Mouse (Mus musculus) macrophage (primary cell): ENCODE results near the gene Prps2. TPM values are rescaled to one million over a fixed set of nuclear protein-coding genes. Genes with fewer than 3 reads are reported as not detected.
"Not testable (repeated sequence)": the region's sequence is repeated elsewhere in the genome, so short reads cannot be mapped to it uniquely, and the experiment has no call there.

ENCODE experiments used
- H3K27ac ChIP-seq: fragments of 350-480 bp; formaldehyde crosslinking; 2 replicates; pipeline ENCODE4 v1.9.0; 2021
- H3K36me3 ChIP-seq: fragments of 350-480 bp; formaldehyde crosslinking; 2 replicates; pipeline ENCODE4 v1.9.0; 2021; ENCODE audit errors: inconsistent target
- H3K4me3 ChIP-seq: fragments of 350-480 bp; formaldehyde crosslinking; 2 replicates; pipeline ENCODE4 v1.9.0; 2021; ENCODE audit errors: inconsistent target
- H3K79me2 ChIP-seq: fragments of 350-480 bp; formaldehyde crosslinking; 2 replicates; pipeline ENCODE4 v1.9.0; 2021; ENCODE audit errors: inconsistent target
- WGBS: methylation state at CpG from one replicate; pipeline ENCODE4 v1.1.7; 2026; ENCODE audit warnings: inconsistent platforms; ENCODE audit not compliant: missing documents; 5-methylcytosine and 5-hydroxymethylcytosine counted together
- polyA plus RNA-seq: library from polyadenylated mRNA; stranded (reverse); fragments of 250-400 nt; gene quantifications from 3 replicates; pipeline ENCODE4 v1.2.4, GENCODE M21; 2018; ENCODE audit warnings: inconsistent platforms

The Prps2 gene
- polyA plus RNA-seq, 1 experiment from 2014 or later = 46.1 TPM

DNA sequence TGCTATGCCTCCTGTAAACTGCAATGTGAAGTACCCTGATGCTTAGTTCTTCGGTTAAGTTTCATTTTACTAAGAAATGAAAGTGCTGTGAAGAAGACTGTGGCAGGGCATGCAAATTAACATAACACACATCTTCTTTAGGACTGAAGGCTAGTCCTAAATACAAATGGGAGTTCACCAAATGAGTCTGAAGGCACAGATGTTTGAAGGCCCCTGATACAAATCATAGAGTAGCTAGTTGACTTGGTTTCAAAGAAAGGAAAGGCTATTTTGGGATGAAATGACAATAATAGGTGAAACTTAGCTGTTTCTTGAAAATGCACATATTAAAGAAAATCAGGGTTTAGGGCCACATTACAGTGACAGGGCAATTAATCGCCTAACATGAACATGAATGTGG, 42.4 kb downstream of the Prps2 start:
- WGBS = 70% methylated on average over 2 of the region's 2 CpGs
- Histone ChIP-seq H3K36me3 (no peaks in the 10 kb centered on the region), H3K79me2 (no peaks in the 10 kb centered on the region), H3K27ac (no peak overlapping the region), H3K4me3 (no peak overlapping the region)

DNA sequence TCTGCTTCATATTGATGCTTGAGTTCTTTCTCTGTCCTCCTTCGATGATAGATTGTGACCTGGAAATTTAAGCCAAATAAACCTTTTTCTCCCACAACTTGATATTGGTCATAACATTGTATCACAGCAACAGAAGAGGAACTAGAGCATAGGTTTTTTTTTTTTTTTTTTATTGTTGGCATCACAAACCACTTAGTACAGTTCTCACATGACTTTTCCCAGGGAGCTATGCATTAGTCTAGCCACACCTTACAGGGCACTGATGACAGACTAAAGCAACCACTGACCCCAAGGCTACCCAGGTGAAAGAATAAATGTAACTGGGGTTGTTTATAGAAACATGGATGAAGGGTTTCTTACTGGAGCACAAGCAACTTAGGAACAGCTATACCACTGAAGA, 44.6 kb downstream of the Prps2 start:
- Histone ChIP-seq H3K79me2 (no peaks in the 10 kb centered on the region), H3K4me3 (no peak overlapping the region), H3K27ac (no peak overlapping the region), H3K36me3 (no peaks in the 10 kb centered on the region)
- WGBS = no CpG with 5 or more reads among the region's 1 CpGs

DNA sequence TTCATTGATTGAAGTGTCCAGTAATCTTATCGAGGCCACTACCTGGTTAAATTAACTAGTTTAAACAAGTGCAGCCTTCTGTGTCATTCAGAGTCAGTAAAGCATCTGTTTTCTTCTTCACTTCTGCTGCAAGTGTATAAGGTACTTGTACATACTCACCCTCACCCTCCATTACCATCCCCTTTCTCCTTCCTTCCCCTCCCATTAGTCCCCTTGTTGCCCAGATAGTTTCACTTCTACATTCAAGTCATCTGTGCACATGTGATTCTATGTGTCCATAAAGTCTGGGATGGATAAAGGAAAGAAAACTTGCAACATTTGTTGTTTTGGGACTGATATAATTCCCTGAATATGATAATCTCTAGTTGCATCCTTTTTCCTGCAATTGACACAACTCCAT, 48.0 kb downstream of the Prps2 start:
- WGBS = 88% methylated on average over 1 of the region's 1 CpGs
- H3K36me3 ChIP-seq = no peaks in the 10 kb centered on the region
- H3K79me2 ChIP-seq = peaks cover 19% of the 10 kb centered on the region; the same call in 1 of the 2 replicates
- no peak overlapping the region for H3K4me3 ChIP-seq
- H3K27ac ChIP-seq = peak overlapping the region; percentile 96

DNA sequence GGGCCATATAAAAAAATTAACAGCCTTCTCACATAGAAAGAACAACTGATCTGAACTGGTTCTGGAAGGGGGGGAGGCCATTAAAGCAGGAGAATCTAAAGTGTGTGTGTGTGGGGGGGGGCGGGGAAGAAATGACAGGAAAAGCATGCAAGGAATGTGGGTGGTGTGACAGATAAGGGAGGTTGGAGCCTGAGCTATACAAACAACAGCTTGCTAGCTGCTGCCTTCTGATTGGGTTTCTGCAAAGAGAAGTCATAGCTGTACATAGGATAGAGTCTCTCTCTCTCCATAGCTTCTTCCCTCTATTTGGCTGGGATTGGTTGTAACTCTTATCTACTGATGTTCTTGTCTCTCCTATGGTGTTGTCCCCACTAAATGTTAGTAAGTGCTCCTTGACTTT, 49.9 kb downstream of the Prps2 start:
- WGBS = 67% methylated on average over 1 of the region's 1 CpGs
- H3K27ac ChIP-seq = peak overlapping the region; percentile 96
- H3K79me2 ChIP-seq = peaks cover 22% of the 10 kb centered on the region

DNA sequence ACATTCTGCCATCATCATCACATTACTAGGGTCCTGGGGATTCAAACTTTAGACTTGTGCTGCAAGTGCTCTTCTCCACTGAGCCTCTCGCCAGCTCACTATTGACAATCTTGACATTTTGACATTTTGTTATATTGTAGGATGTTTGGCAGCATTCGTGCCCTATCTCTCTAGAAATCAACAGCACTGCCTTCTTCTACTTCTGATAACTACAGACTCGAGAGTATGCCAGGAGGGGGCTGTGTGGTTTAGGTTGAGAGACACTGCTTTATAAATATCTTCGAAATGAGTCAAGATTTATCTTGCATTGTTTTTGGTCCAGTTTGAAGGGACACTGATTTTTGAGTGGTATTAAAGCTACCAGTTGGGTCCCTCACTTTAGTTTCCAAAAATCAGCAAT, 51.6 kb downstream of the Prps2 start:
- H3K4me3 ChIP-seq = no peak overlapping the region
- no peaks in the 10 kb centered on the region for H3K36me3 ChIP-seq
- H3K79me2 ChIP-seq = peaks cover 39% of the 10 kb centered on the region
- H3K27ac ChIP-seq = peak overlapping the region; percentile 96
- WGBS = 47% methylated on average over 3 of the region's 4 CpGs

More for the DNA sequence above, 49.9 kb downstream of the Prps2 start:
- Histone ChIP-seq H3K36me3 (no peaks in the 10 kb centered on the region), H3K4me3 (no peak overlapping the region)

DNA sequence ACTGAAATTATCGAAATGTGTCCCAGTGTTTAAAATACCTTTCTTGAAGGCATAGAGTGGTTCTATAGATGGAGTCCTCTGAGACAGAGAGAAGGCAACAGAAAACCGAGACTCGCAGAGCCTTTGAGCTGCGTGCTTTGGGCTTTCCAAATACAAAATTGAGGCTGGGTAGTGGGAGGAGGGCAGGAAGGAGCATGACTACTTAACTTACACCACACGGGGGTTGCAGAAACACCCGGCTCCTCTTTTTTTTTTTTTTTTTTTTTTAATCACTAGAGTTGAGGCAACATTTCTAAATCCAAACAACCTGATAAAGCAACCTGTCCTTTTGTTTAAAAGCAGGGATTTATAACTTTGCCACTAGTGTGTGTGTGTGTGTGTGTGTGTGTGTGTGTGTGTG, 52.1 kb downstream of the Prps2 start, which contains the start of gene Tlr7:
Tlr7 (minus strand) TSS at position 160 of the 400 bp plus-strand sequence.
- no peaks in the 10 kb centered on the region for H3K36me3 ChIP-seq
- peaks cover 45% of the 10 kb centered on the region for H3K79me2 ChIP-seq
- peak within 1 kb of the TSS; percentile 38 for H3K4me3 ChIP-seq
- WGBS = 13% methylated on average over 4 of the region's 6 CpGs
- peak within 1 kb of the TSS; percentile 96 for H3K27ac ChIP-seq

DNA sequence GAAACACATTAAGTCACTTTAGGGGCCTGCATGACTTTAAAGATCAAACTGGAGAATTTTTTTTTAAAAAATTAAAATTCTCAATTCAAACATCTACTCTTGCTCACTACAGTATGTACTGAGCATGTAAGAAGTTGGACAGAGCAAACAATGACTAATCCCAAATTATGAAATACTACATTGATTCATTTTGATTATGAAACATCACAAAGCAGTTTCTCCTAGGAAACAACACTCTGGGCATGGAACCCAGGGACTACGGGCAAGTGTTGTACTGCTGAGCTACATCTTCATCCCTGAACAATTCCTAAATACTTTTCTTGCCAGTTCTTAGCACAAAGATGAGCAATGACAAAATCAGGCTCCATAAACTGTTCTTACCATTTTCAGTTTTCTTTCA, 52.9 kb downstream of the Prps2 start:
- Histone ChIP-seq H3K4me3 (peak overlapping the region; percentile 38), H3K27ac (peak overlapping the region; percentile 96), H3K79me2 (peaks cover 52% of the 10 kb centered on the region), H3K36me3 (no peaks in the 10 kb centered on the region)
- 21% methylated on average over 1 of the region's 1 CpGs for WGBS

DNA sequence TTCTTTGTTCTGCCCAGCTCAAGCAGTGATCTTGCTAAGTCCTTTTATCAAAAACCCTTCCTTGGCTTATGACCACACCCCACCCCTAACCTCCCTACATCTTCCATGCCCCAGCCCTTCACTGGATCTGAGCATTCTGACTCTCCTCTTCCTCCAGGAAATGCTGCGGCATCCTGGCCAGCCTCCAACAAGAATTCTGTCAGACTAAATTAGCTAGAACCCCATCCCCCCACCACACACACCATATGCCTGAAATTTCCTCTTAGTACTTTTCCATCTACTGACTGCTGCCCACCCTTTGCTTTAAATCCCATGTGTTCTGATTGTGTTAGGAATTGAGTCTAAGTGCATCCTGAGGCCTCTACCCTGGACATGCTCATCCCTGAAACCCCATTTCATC, 53.5 kb downstream of the Prps2 start:
- Histone ChIP-seq H3K36me3 (no peaks in the 10 kb centered on the region), H3K79me2 (peaks cover 58% of the 10 kb centered on the region), H3K4me3 (peak overlapping the region; percentile 38), H3K27ac (peak overlapping the region; percentile 96)
- WGBS = 50% methylated on average over 1 of the region's 1 CpGs

DNA sequence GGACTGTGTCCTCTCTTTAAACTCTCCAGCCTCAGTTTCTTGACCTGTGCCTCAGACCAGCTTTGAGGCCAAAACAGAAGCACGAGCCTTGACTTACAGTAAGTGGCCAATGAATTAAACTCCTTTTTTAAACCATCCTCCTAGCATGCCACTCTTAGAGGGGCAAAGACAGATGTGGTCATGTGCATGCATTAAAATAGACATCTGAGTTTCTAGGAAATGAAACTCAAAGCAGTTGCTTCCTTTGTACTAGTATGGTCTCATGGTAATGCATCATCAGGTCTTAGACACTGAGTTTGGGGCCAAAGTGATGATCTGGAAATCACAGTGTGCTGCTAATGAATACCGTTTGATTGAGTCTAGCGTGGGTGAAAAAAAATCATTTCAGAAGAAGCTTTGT, 54.0 kb downstream of the Prps2 start:
- Histone ChIP-seq H3K36me3 (no peaks in the 10 kb centered on the region), H3K27ac (peak overlapping the region; percentile 96), H3K79me2 (peaks cover 63% of the 10 kb centered on the region), H3K4me3 (peak overlapping the region; percentile 38)
- 52% methylated on average over 3 of the region's 3 CpGs for WGBS

DNA sequence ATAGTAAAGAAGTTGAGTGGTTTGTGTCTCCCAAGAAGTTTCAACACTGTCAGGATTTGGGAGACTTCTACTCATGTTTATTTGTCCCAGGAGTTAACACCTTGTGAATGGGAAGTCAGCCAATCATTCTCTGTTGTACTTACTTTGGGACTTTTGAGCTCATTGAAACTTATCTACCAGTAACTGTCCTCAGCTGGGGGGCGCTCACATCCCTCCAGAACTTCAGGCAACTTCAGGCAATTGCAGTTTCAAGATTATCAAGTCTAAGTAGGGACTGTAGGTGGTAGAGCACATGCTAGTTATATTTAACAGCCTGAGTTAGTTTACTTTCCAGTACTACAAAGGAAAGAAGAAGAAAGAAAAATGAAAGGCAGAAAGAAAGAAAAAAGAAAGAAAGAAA, 58.8 kb downstream of the Prps2 start:
- H3K79me2 ChIP-seq = peaks cover 87% of the 10 kb centered on the region
- WGBS = 60% methylated on average over 1 of the region's 1 CpGs
- H3K36me3 ChIP-seq = no peaks in the 10 kb centered on the region
- no peak overlapping the region for H3K27ac ChIP-seq
- H3K4me3 ChIP-seq = no peak overlapping the region

DNA sequence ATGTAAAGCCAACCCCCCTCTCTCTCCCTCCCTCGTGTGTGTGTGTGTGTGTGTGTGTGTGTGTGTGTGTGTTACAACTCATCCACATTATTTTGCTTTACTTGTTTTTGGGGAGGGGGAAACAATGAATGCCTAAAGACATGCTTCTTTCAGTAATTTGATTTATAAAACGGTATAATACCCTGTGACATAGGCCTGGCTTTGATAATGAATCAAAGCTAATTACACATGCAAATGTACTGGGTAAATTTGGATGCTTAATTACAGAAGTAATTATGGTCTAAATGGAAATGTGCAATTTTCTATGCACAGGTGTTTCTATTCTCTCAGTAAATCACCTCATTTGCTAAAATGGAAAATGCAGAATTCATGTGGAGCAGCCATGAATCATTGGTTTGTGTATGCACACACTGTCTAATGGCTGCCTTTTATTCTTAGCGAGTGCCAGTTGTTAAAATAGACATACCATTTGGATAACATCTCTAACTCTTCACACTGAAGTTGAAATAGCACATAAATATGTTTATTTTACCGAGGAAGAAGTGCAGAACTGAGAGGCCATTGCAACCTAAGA, 61.2 kb downstream of the Prps2 start:
- Histone ChIP-seq H3K4me3 (no peak overlapping the region), H3K79me2 (peaks cover 92% of the 10 kb centered on the region), H3K27ac (peak overlapping the region; percentile 85), H3K36me3 (no peaks in the 10 kb centered on the region)
- WGBS = 88% methylated on average over 3 of the region's 4 CpGs

DNA sequence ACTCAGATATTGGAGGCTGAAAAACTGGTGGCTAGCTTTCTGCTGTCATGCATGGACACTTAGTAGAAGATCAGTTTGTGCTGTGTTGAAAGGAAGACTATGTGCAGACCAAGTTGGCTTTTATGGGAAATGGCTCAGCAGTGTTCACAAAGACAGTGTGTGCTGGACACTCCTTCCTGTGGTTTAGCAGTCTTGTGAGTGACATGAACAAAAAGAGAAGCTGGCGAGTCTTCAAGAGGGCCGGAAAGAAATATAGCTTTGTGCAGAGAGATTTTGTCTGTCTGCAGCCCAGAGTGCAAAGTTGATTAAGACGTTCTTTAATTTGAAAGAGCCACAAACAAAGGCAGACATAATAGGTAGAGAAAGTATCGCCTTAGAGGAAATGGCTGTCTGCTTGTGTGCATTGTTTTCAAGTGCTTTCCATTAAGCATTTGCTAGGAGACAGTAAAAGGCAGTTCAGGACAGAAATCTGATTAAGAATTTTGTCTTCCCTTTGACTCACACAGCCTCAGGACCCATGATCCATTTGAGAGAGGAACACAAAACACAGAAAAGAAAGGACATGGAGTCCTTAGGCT, 63.6 kb downstream of the Prps2 start:
- Histone ChIP-seq H3K36me3 (no peaks in the 10 kb centered on the region), H3K79me2 (peaks cover 90% of the 10 kb centered on the region), H3K4me3 (no peak overlapping the region), H3K27ac (peak overlapping the region; percentile 85)
- 31% methylated on average over 4 of the region's 4 CpGs for WGBS

DNA sequence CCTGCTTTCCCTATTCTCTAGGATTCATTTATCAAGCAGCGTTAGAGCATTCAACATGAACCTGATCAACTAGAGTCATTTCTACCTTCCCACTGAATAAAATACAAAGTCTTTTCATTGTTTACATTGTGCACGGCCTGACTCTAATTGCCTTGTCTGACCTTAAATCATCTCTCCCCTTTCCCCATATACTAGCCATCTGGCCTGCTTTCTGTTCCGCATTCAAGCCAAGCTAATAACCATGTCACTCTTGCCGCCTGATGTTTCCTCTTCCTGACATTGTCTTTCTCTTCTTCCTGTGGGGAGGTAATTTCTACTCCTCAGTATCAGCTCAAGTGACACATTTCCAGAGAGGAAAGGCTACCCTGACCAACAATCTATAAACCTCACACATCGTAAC, 66.8 kb downstream of the Prps2 start:
- Histone ChIP-seq H3K27ac (peak overlapping the region; percentile 85), H3K79me2 (peaks cover 90% of the 10 kb centered on the region), H3K36me3 (no peaks in the 10 kb centered on the region), H3K4me3 (no peak overlapping the region)
- WGBS = 31% methylated on average over 5 of the region's 5 CpGs

DNA sequence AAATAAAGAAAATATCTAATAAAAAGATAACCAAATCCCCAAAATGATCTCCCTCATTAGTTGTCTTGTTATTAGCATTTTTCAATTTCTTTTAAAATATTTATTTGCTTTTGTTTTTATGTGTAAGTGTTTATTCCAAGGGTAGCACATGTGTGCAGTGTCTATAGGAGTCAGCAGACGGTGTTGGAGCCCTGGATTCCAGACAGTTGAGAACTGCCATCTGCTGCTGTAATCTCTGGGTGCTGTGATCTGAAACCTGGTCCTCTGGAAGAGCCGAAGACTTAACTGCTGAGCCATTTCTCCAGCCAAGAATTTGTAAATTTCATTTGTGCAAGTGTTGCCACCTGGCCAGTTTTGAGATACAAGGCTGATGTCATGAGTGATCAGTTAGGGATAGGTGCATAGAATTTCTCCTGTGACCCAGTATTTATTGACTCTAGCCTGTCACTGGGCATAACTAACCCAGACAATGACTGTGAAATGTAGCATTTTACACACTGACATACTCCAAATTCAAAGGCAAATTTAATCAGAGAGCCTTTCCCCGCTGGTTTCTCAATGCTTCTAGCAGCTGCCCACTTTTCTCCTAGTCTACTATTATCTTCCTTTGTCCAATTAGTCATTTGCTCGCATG, 67.3 kb downstream of the Prps2 start:
- no peak overlapping the region for H3K4me3 ChIP-seq
- 68% methylated on average over 4 of the region's 4 CpGs for WGBS
- H3K27ac ChIP-seq = peak overlapping the region; percentile 85
- H3K79me2 ChIP-seq = peaks cover 88% of the 10 kb centered on the region
- H3K36me3 ChIP-seq = no peaks in the 10 kb centered on the region

DNA sequence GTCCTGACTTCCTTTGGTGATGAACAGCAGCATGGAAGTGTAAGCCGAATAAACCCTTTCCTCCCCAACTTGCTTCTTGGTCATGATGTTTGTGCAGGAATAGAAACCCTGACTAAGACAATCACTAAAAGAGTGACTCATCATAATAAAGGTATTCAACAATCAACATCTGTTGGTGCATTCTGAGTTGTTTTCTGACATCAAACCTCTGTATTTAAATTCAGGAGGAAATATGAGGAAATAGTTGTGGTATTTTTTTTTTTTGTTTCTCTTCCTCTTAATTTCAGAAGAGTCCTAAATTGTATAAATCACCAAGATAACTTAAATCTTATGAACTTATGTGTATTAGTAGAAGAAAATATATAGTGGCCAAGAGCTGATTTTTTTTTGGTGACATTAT, 80.5 kb downstream of the Prps2 start:
- H3K79me2 ChIP-seq, H3K4me3 ChIP-seq, H3K27ac ChIP-seq, H3K36me3 ChIP-seq: not testable (repeated sequence)
- no CpG with 5 or more reads among the region's 1 CpGs for WGBS
